Mouse (Mus musculus) adipocyte (in vitro differentiated cells): ENCODE results near the gene Tcaim.
"Not testable (repeated sequence)": the region's sequence is repeated elsewhere in the genome, so short reads cannot be mapped to it uniquely, and the experiment has no call there.

Source experiments
- DNase-seq: peaks from one replicate; pipeline ENCODE4 v3.0.0-alpha.2; 2016; ENCODE audit warnings: low spot score

Gene Tcaim

GRCm38 (mm10) chr9:122854526-122854925 is 49.2 kb downstream of the Tcaim start:
- DNase-seq = no peak

- not testable (repeated sequence) for DNase-seq
These were observed 49.8 kb downstream of the Tcaim start for GRCm38 (mm10) chr9:122855141-122855540.

- no peak for DNase-seq
These were observed 50.3 kb downstream of the Tcaim start for GRCm38 (mm10) chr9:122855617-122856016.

GRCm38 (mm10) chr9:122856716-122857115 is 51.4 kb downstream of the Tcaim start:
- no peak for DNase-seq

- no peak for DNase-seq
These were observed 55.4 kb downstream of the Tcaim start for GRCm38 (mm10) chr9:122860752-122861151.

GRCm38 (mm10) chr9:122863731-122864130 is 58.4 kb downstream of the Tcaim start:
- no peak for DNase-seq

- DNase-seq = peak; percentile 6
These were observed 59.5 kb downstream of the Tcaim start for GRCm38 (mm10) chr9:122864848-122865247.

GRCm38 (mm10) chr9:122865697-122866166 is 60.4 kb downstream of the Tcaim start, which contains the start of gene Zfp445:
Zfp445 (minus strand) TSS chr9:122866006.
- DNase-seq = peak; percentile 85

GRCm38 (mm10) chr9:122866192-122866591 is 60.9 kb downstream of the Tcaim start:
- DNase-seq = no peak

GRCm38 (mm10) chr9:122872595-122872994 is 67.3 kb downstream of the Tcaim start:
- DNase-seq = no peak

GRCm38 (mm10) chr9:122874653-122875052 is 69.3 kb downstream of the Tcaim start:
- DNase-seq = peak; percentile 15

GRCm38 (mm10) chr9:122875145-122875544 is 69.8 kb downstream of the Tcaim start:
- peak; percentile 9 for DNase-seq

GRCm38 (mm10) chr9:122885385-122885784 is 80.0 kb downstream of the Tcaim start, which contains the start of gene Zkscan7:
Zkscan7 (plus strand) TSS chr9:122885685.
- DNase-seq = no peak
